Mouse (Mus musculus) intestine, embryonic 14.5 days (tissue): Measurements from ENCODE around the gene Pcolce2. TPM values are rescaled to one million over a fixed set of nuclear protein-coding genes. Genes with fewer than 3 reads are reported as not detected.

Experiments
- ATAC-seq: fragments of 200-750 bp; cut with Nextera tagmentation; replicated peaks from 2 replicates; pipeline ENCODE4 v1.8.0; 2017; ENCODE audit warnings: low read depth, moderate number of reproducible peaks, moderate TSS enrichment, moderate library complexity; ENCODE audit not compliant: low FRiP score, low TSS enrichment
- DNase-seq: peaks from one replicate; pipeline ENCODE4 v3.0.0-alpha.2; 2018; ENCODE audit warnings: low spot score
- H3K27ac ChIP-seq: fragments of 300-500 bp; sonication (generic); 2 replicates; pipeline ENCODE4 v1.5.1; 2014; ENCODE audit warnings: low read depth, mild to moderate bottlenecking, control low read depth
- H3K27me3 ChIP-seq: fragments of 300-500 bp; sonication (generic); replicated peaks from 2 replicates; pipeline ENCODE4 v1.6.1; 2014; ENCODE audit warnings: low read length, control low read depth; ENCODE audit not compliant: control insufficient read depth, insufficient read depth
- H3K36me3 ChIP-seq: fragments of 300-500 bp; sonication (generic); 2 replicates; pipeline ENCODE4 v1.6.1; 2014; ENCODE audit warnings: low read length, control low read depth; ENCODE audit not compliant: control insufficient read depth, insufficient read depth
- H3K4me1 ChIP-seq: fragments of 300-500 bp; sonication (generic); replicated peaks from 2 replicates; pipeline ENCODE4 v1.6.1; 2014; ENCODE audit warnings: low read length, control low read depth, mixed read lengths; ENCODE audit not compliant: control insufficient read depth, insufficient read depth
- H3K4me2 ChIP-seq: fragments of 300-500 bp; sonication (generic); 2 replicates; pipeline ENCODE4 v1.6.1; 2014; ENCODE audit warnings: low read length
- H3K4me3 ChIP-seq: fragments of 300-500 bp; sonication (generic); 2 replicates; pipeline ENCODE4 v1.5.1; 2014; ENCODE audit warnings: low read depth, low read length, control low read depth, mixed read lengths
- H3K9ac ChIP-seq: fragments of 300-500 bp; sonication (generic); 2 replicates; pipeline ENCODE4 v1.6.1; 2014; ENCODE audit warnings: mild to moderate bottlenecking, low read length
- H3K9me3 ChIP-seq: fragments of 300-500 bp; sonication (generic); 2 replicates; pipeline ENCODE4 v1.6.1; 2016; ENCODE audit warnings: low read length, control low read depth; ENCODE audit not compliant: control insufficient read depth
- WGBS: fragments of 180-500 bp; shearing (Covaris S2); extraction: QIAGEN DNeasy Blood & Tissue Kit; methylation state at CpG from one replicate; pipeline ENCODE4 v1.1.7; 2014; 5-methylcytosine and 5-hydroxymethylcytosine counted together
- polyA plus RNA-seq: library from polyadenylated mRNA; unstranded; fragments of >200 nt; fragmentation: Nextera tagmentation; extraction: Ambion mirVana; gene quantifications from 2 replicates; pipeline ENCODE4 v1.2.1, GENCODE M21; 2014

Gene Pcolce2
- polyA plus RNA-seq, 1 experiment from 2014 or later = 0.69 TPM

DNA sequence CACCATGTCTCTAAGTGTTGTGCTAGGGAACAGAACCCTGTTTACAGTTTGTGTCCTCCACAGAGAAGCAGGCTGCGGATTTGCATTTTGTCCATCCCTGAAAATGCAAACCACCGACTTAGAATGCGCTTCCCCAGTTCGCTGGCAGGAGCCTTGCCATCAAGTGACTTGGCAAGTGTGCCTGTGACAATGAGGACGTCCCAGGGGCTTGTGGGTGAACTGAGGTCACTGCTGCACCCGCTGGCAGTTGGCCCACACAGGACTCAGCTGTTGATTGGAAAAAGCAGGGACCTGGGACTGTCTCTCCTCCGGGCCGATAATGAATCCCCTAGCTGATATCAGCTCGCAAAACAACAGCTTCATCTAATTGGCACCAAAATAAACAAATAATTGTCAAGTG, 30.4 kb downstream of the Pcolce2 start:
- H3K9ac ChIP-seq = no peak overlapping the region
- no peak for ATAC-seq
- WGBS = 55% methylated on average over 9 of the region's 9 CpGs
- H3K27ac ChIP-seq = no peak overlapping the region
- no peak overlapping the region for H3K4me3 ChIP-seq
- H3K9me3 ChIP-seq = no peaks in the 10 kb centered on the region
- H3K4me1 ChIP-seq = 0 out of 2 replicates have a peak, but pooled peaks cover 4% of the 10 kb centered on the region
- H3K36me3 ChIP-seq = no peaks in the 10 kb centered on the region
- H3K4me2 ChIP-seq = no peak overlapping the region
- DNase-seq = no peak
- no peaks in the 10 kb centered on the region for H3K27me3 ChIP-seq

DNA sequence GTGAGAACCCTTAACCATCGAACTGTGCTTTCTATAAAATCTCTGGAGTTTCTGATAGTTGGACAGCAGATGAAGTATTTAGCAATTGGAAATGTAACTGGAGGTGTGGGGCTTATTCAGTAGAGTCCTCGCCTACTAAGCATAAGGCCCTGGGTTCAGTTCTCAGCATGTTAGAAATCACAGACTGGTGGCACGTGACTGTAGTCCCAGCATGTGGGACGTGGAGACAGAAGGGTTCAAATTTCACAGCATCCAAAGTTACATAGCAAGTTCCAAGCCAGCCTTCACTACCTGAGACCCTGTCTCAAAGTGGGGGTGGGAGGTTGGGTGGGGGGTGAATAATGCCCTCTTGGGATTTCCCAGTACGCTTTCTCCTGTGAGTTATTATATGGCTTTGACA, 30.9 kb downstream of the Pcolce2 start:
- 70% methylated on average over 5 of the region's 5 CpGs for WGBS
- no peak overlapping the region for H3K9ac ChIP-seq
- DNase-seq (no peak), ATAC-seq (no peak)
- no peaks in the 10 kb centered on the region for H3K9me3 ChIP-seq
- no peak overlapping the region for H3K4me3 ChIP-seq
- H3K27me3 ChIP-seq = no peaks in the 10 kb centered on the region
- H3K27ac ChIP-seq = no peak overlapping the region
- no peaks in the 10 kb centered on the region for H3K36me3 ChIP-seq
- 0 out of 2 replicates have a peak, but pooled peaks cover 4% of the 10 kb centered on the region for H3K4me1 ChIP-seq
- no peak overlapping the region for H3K4me2 ChIP-seq

DNA sequence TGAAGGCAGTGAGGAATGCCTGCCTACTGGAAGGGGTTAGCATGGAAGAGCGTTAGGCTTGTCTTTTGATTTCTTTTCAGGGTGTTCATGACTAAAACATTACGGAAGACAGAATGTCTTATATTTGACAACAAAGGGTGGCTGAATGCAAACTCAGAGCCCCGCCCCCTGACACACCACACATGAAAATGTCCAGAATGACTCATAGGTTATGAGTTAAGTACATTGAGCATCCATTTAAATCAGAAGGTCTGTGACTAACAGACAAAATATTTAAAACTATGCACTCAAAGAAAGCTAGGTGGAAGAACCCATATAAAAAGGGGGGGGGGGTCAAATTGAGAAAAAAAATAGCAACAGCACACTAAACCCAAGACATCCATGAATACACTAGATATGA, 34.9 kb downstream of the Pcolce2 start:
- ATAC-seq = no peak

DNA sequence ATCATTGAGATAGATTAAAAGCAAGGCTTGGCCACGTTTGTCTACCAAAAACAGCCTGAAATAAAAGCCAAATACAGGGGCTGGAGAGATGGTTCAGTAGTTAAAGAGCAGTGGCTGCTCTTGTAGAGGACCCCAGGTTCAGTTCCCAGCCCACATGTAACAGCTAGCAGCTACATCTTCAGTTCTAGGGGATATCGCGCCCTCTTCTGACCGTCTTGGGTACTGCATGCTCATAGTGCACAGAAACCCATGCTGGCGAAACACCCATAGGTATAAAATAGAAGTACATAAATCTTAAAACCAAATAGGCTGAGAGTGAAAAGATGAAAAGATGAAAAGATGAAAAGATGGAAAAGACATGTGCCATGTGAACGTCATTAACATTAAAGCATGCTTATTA, 35.4 kb downstream of the Pcolce2 start:
- Histone ChIP-seq H3K9ac (no peak overlapping the region), H3K4me1 (no peaks in the 10 kb centered on the region), H3K9me3 (no peaks in the 10 kb centered on the region), H3K4me3 (no peak overlapping the region), H3K4me2 (no peak overlapping the region), H3K27ac (no peak overlapping the region), H3K27me3 (no peaks in the 10 kb centered on the region), H3K36me3 (no peaks in the 10 kb centered on the region)
- ATAC-seq (no peak), DNase-seq (no peak)
- 83% methylated on average over 6 of the region's 6 CpGs for WGBS

More for the DNA sequence above, 34.9 kb downstream of the Pcolce2 start:
- no peaks in the 10 kb centered on the region for H3K4me1 ChIP-seq
- H3K4me2 ChIP-seq = no peak overlapping the region
- no peaks in the 10 kb centered on the region for H3K9me3 ChIP-seq
- 91% methylated on average over 3 of the region's 3 CpGs for WGBS
- H3K27me3 ChIP-seq = no peaks in the 10 kb centered on the region
- no peak for DNase-seq
- H3K36me3 ChIP-seq = no peaks in the 10 kb centered on the region
- no peak overlapping the region for H3K9ac ChIP-seq
- H3K4me3 ChIP-seq = no peak overlapping the region
- no peak overlapping the region for H3K27ac ChIP-seq

DNA sequence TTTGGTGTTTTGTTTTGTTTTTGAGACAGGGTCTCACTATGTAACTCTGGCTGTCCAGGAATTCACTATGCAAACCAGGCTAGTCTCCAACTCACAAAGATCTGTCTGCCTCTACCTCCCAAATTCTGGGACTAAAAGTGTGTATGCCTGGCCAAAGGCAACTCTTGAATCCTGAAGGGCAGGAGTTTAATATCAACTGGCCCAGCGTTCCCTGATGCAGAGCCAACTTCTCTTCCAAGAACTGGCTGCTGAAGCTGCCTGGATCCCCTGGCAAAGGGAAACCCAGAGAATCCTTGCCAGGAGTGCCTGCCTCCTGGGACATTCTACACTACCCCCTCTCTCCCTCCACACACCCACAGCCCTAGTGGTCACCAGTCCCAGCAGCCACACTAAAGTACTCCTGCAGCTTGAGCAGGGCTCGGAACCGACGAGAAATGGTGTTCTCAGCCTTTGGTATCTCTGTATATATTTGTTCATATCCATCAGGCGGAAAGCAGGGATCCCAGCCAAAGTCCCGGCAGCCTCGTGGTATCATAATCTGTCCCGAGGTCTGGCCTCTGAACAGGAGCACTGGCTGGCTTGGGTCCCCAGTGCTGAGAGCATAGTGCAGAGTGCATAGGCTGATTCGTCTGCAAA, 37.8 kb downstream of the Pcolce2 start:
- H3K4me3 ChIP-seq = no peak overlapping the region
- DNase-seq (no peak), ATAC-seq (no peak)
- 56% methylated on average over 9 of the region's 9 CpGs for WGBS
- no peaks in the 10 kb centered on the region for H3K4me1 ChIP-seq
- no peak overlapping the region for H3K4me2 ChIP-seq
- no peak overlapping the region; the same call in 1 of the 2 replicates for H3K27ac ChIP-seq
- no peaks in the 10 kb centered on the region for H3K9me3 ChIP-seq
- no peak overlapping the region for H3K9ac ChIP-seq
- no peaks in the 10 kb centered on the region for H3K36me3 ChIP-seq
- no peaks in the 10 kb centered on the region for H3K27me3 ChIP-seq

DNA sequence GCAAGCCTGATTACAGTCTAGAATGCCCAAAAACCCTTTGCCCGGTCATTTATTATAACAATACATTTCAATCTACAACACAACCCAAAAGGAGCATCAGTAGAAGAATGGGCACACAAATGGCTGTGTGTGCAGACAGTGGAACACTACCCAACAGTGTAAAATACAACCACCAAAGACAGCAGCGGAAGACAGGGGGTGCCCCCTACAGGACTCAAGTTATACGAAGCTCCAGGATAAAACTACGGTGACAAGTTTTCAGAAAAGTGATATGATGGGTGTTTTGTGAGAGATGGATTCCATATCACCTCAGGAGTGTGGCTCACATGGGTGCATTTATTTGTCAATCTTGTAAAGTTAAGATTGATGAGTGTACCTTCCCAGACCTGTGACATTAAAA, 38.6 kb downstream of the Pcolce2 start:
- Histone ChIP-seq H3K27ac (no peak overlapping the region), H3K36me3 (no peaks in the 10 kb centered on the region), H3K9ac (no peak overlapping the region), H3K4me2 (no peak overlapping the region), H3K27me3 (no peaks in the 10 kb centered on the region), H3K4me3 (no peak overlapping the region), H3K4me1 (no peaks in the 10 kb centered on the region), H3K9me3 (no peaks in the 10 kb centered on the region)
- ATAC-seq (no peak), DNase-seq (no peak)
- 94% methylated on average over 4 of the region's 4 CpGs for WGBS

DNA sequence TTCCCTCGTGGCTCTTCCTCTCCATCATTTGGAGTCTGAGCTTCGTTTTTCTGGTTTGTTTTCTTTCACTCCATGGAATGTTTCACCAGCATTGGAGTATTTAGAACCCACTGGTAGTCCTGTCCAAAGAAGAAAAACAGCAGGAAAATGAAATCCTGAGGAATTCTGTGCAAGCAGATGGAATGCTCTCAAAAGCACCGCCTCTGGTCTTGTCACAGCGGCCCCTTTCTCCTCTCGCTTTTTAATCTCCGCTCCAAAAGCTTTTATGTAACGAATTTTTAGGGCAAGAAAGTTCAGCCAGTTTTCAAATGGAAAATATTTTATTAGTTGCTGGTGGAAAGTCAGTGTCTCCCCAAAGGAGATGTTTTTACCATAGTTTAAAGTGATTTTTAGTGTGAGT, 42.6 kb downstream of the Pcolce2 start:
- no peaks in the 10 kb centered on the region for H3K4me1 ChIP-seq
- ATAC-seq (no peak), DNase-seq (no peak)
- no peak overlapping the region for H3K4me2 ChIP-seq
- H3K36me3 ChIP-seq = no peaks in the 10 kb centered on the region
- WGBS = 69% methylated on average over 7 of the region's 7 CpGs
- no peak overlapping the region for H3K27ac ChIP-seq
- H3K9ac ChIP-seq = no peak overlapping the region
- H3K4me3 ChIP-seq = no peak overlapping the region
- no peaks in the 10 kb centered on the region for H3K9me3 ChIP-seq
- H3K27me3 ChIP-seq = no peaks in the 10 kb centered on the region

DNA sequence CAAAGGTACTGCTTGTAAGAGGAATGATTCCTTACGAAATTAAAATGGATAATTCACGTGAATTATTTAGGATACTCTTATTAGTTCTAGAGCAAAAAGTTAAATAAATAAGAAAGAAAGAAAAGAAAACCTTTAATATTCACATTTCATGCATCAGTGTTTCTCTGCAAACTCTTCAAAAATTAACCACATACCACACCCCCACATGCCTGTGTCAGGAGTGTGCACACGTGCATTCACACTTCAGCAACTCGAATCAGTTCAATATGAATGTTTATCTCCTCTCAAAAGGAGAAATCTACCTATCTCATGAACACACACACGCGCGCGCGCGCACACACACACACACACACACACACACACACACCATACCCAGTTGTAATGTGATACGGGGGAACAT, 43.3 kb downstream of the Pcolce2 start:
- ATAC-seq (no peak), DNase-seq (no peak)
- H3K9ac ChIP-seq = no peak overlapping the region
- H3K36me3 ChIP-seq = no peaks in the 10 kb centered on the region
- H3K27ac ChIP-seq = no peak overlapping the region
- no peak overlapping the region for H3K4me3 ChIP-seq
- H3K4me2 ChIP-seq = no peak overlapping the region
- H3K9me3 ChIP-seq = no peaks in the 10 kb centered on the region
- no peaks in the 10 kb centered on the region for H3K4me1 ChIP-seq
- 89% methylated on average over 11 of the region's 11 CpGs for WGBS
- H3K27me3 ChIP-seq = no peaks in the 10 kb centered on the region

DNA sequence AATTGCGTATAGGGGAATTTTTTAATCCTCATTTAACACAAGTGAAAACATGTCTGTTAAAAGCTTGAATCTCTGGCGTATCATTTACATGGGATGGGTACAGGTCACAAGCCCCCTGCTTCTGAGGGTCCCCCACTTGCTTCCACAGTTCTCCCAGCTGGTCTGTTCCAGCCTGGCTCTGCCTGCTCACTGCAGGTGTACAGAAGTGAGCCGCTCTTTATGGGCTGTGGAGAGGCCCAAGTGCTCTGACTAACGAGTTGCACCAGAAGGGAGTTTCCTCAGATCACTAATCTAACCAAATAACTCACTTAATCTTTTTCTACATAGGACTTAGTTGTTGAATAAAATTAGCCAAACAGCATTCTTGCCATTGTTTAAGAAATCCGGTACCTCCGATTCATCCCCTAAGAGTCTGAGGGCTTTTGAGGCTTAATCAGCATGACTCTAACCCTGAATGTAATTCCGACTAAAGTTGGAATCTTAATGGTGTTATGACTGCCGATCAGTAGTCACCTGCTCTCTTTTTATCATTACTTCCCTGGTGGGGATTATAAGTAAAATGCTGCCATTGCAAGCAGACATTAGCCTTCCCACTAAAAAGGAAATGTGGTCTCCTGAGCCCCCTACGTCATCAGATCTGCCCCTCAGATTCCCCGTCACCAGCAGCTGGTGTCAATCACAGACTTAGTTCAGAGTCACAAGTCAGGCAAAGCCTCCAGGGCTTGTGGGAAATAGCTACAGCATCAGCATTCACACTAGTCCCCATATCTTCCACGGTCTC, 48.4 kb downstream of the Pcolce2 start:
- ATAC-seq (no peak), DNase-seq (no peak)
- no peak overlapping the region for H3K4me3 ChIP-seq
- H3K9ac ChIP-seq = no peak overlapping the region
- no peak overlapping the region for H3K4me2 ChIP-seq
- no peaks in the 10 kb centered on the region for H3K9me3 ChIP-seq
- WGBS = 74% methylated on average over 11 of the region's 11 CpGs
- H3K27me3 ChIP-seq = no peaks in the 10 kb centered on the region
- no peaks in the 10 kb centered on the region for H3K4me1 ChIP-seq
- H3K36me3 ChIP-seq = no peaks in the 10 kb centered on the region
- H3K27ac ChIP-seq = no peak overlapping the region
